Mouse (Mus musculus) midbrain, embryonic 16.5 days (tissue): Measurements from ENCODE around the gene Ice1. TPM values are rescaled to one million over a fixed set of nuclear protein-coding genes. Genes with fewer than 3 reads are reported as not detected.
A peak's percentile ranks its signal among the peaks of the same experiment; 100 is the strongest.

ENCODE experiments used
- ATAC-seq: fragments of 200-750 bp; cut with Nextera tagmentation; 2 replicates; pipeline ENCODE4 v1.8.0; 2017; ENCODE audit warnings: moderate TSS enrichment
- H3K27ac ChIP-seq: fragments of 300-500 bp; sonication (generic); 2 replicates; pipeline ENCODE4 v1.5.1; 2014; ENCODE audit warnings: mild to moderate bottlenecking, low read length, mixed read lengths
- H3K27me3 ChIP-seq: fragments of 300-500 bp; sonication (generic); 2 replicates; pipeline ENCODE4 v1.6.1; 2014; ENCODE audit warnings: low read depth, low read length, mixed read lengths; ENCODE audit not compliant: control insufficient read depth, insufficient read depth
- H3K36me3 ChIP-seq: fragments of 300-500 bp; sonication (generic); 2 replicates; pipeline ENCODE4 v1.6.1; 2014; ENCODE audit warnings: mild to moderate bottlenecking, low read length, moderate library complexity, mixed read lengths; ENCODE audit not compliant: control insufficient read depth, insufficient read depth
- H3K4me1 ChIP-seq: fragments of 300-500 bp; sonication (generic); 2 replicates; pipeline ENCODE4 v1.6.1; 2014; ENCODE audit warnings: mild to moderate bottlenecking, low read length, mixed read lengths; ENCODE audit not compliant: control insufficient read depth, insufficient read depth
- H3K4me2 ChIP-seq: fragments of 300-500 bp; sonication (generic); 2 replicates; pipeline ENCODE4 v1.6.1; 2014; ENCODE audit warnings: mild to moderate bottlenecking, low read length, mixed read lengths
- H3K4me3 ChIP-seq: fragments of 300-500 bp; sonication (generic); 2 replicates; pipeline ENCODE4 v1.5.1; 2014; ENCODE audit warnings: low read depth, mild to moderate bottlenecking, low read length, moderate library complexity, mixed read lengths
- H3K9ac ChIP-seq: fragments of 300-500 bp; sonication (generic); 2 replicates; pipeline ENCODE4 v1.6.1; 2014; ENCODE audit warnings: low read depth, low read length, mixed read lengths
- H3K9me3 ChIP-seq: fragments of 300-500 bp; sonication (generic); replicated peaks from 2 replicates; pipeline ENCODE4 v1.6.1; 2014; ENCODE audit warnings: mild to moderate bottlenecking, low read length, mixed read lengths; ENCODE audit not compliant: control insufficient read depth, poor library complexity, severe bottlenecking
- WGBS: fragments of 180-500 bp; shearing (Covaris S2); extraction: QIAGEN DNeasy Blood & Tissue Kit; methylation state at CpG from one replicate; pipeline ENCODE4 v1.1.7; 2014; 5-methylcytosine and 5-hydroxymethylcytosine counted together
- polyA plus RNA-seq: library from polyadenylated mRNA; unstranded; fragments of >200 nt; fragmentation: Nextera tagmentation; extraction: Ambion mirVana; gene quantifications from 2 replicates; pipeline ENCODE4 v1.2.1, GENCODE M21; 2015

Gene Ice1
- 35.1 and 38.2 TPM in 2 replicates for polyA plus RNA-seq

GRCm38 (mm10) chr13:70637282-70637661 lies at the start of gene Ice1:
TSS of gene Ice1 (minus strand) at chr13:70637634.
- Histone ChIP-seq H3K4me1 (peaks cover 26% of the 10 kb centered on the region), H3K36me3 (no peaks in the 10 kb centered on the region), H3K9ac (peak within 1 kb of the TSS; percentile 92), H3K4me3 (peak within 1 kb of the TSS; percentile 91), H3K27ac (peak within 1 kb of the TSS; percentile 93), H3K4me2 (peak within 1 kb of the TSS; percentile 83), H3K27me3 (peaks cover 2% of the 10 kb centered on the region; the same call in 1 of the 2 replicates), H3K9me3 (no peaks in the 10 kb centered on the region)
- 1% methylated on average over 35 of the region's 39 CpGs for WGBS
- peak; percentile 47 for ATAC-seq

- no peak overlapping the region for H3K4me2 ChIP-seq
- H3K9me3 ChIP-seq, result no peaks in the 10 kb centered on the region
- H3K4me1 ChIP-seq, result no peaks in the 10 kb centered on the region
- no peak for ATAC-seq
- no peak overlapping the region for H3K9ac ChIP-seq
- no peak overlapping the region for H3K4me3 ChIP-seq
- H3K36me3 ChIP-seq, result no peaks in the 10 kb centered on the region
- 60% methylated on average over 5 of the region's 5 CpGs for WGBS
- H3K27me3 ChIP-seq, result no peaks in the 10 kb centered on the region
- no peak overlapping the region for H3K27ac ChIP-seq
Measured at GRCm38 (mm10) chr13:70685825-70686224, 48.4 kb upstream of the Ice1 start.

GRCm38 (mm10) chr13:70684976-70685609 lies 47.7 kb upstream of the Ice1 start:
- H3K9me3 ChIP-seq, result no peaks in the 10 kb centered on the region
- H3K9ac ChIP-seq, result no peak overlapping the region
- H3K27ac ChIP-seq, result no peak overlapping the region
- H3K27me3 ChIP-seq, result no peaks in the 10 kb centered on the region
- WGBS, result 55% methylated on average over 7 of the region's 7 CpGs
- H3K36me3 ChIP-seq, result no peaks in the 10 kb centered on the region
- H3K4me3 ChIP-seq, result no peak overlapping the region
- H3K4me1 ChIP-seq, result no peaks in the 10 kb centered on the region
- peak; percentile 58; the same call in 1 of the 2 replicates for ATAC-seq
- no peak overlapping the region for H3K4me2 ChIP-seq

- Histone ChIP-seq H3K27ac (no peak overlapping the region), H3K9me3 (no peaks in the 10 kb centered on the region), H3K27me3 (no peaks in the 10 kb centered on the region), H3K4me1 (no peaks in the 10 kb centered on the region), H3K9ac (no peak overlapping the region), H3K36me3 (no peaks in the 10 kb centered on the region), H3K4me3 (no peak overlapping the region), H3K4me2 (no peak overlapping the region)
- WGBS, result 93% methylated on average over 7 of the region's 7 CpGs
- no peak for ATAC-seq
Measured at GRCm38 (mm10) chr13:70681411-70682183, 44.2 kb upstream of the Ice1 start.

GRCm38 (mm10) chr13:70680316-70680715 lies 42.9 kb upstream of the Ice1 start:
- H3K27ac ChIP-seq, result no peak overlapping the region
- no peak overlapping the region for H3K9ac ChIP-seq
- no peaks in the 10 kb centered on the region for H3K36me3 ChIP-seq
- H3K27me3 ChIP-seq, result no peaks in the 10 kb centered on the region
- no peaks in the 10 kb centered on the region for H3K4me1 ChIP-seq
- H3K9me3 ChIP-seq, result no peaks in the 10 kb centered on the region
- 95% methylated on average over 3 of the region's 3 CpGs for WGBS
- ATAC-seq, result no peak
- H3K4me2 ChIP-seq, result no peak overlapping the region
- no peak overlapping the region for H3K4me3 ChIP-seq

GRCm38 (mm10) chr13:70677689-70678088 lies 40.3 kb upstream of the Ice1 start:
- no peak for ATAC-seq
- Histone ChIP-seq H3K9ac (no peak overlapping the region), H3K4me2 (no peak overlapping the region), H3K36me3 (no peaks in the 10 kb centered on the region), H3K27me3 (no peaks in the 10 kb centered on the region), H3K4me3 (no peak overlapping the region), H3K4me1 (no peaks in the 10 kb centered on the region), H3K27ac (no peak overlapping the region), H3K9me3 (no peaks in the 10 kb centered on the region)
- WGBS, result 90% methylated on average over 5 of the region's 5 CpGs

- no peak overlapping the region for H3K4me2 ChIP-seq
- H3K9me3 ChIP-seq, result no peaks in the 10 kb centered on the region
- H3K9ac ChIP-seq, result no peak overlapping the region
- H3K4me3 ChIP-seq, result no peak overlapping the region
- H3K27ac ChIP-seq, result no peak overlapping the region
- ATAC-seq, result no peak
- H3K4me1 ChIP-seq, result no peaks in the 10 kb centered on the region
- WGBS, result 71% methylated on average over 20 of the region's 20 CpGs
- H3K36me3 ChIP-seq, result no peaks in the 10 kb centered on the region
- H3K27me3 ChIP-seq, result no peaks in the 10 kb centered on the region
Measured at GRCm38 (mm10) chr13:70676243-70677183, 39.1 kb upstream of the Ice1 start.

GRCm38 (mm10) chr13:70674998-70675397 lies 37.6 kb upstream of the Ice1 start:
- H3K27ac ChIP-seq, result no peak overlapping the region
- H3K4me2 ChIP-seq, result no peak overlapping the region
- no peaks in the 10 kb centered on the region for H3K27me3 ChIP-seq
- no peak for ATAC-seq
- no peaks in the 10 kb centered on the region for H3K4me1 ChIP-seq
- H3K4me3 ChIP-seq, result no peak overlapping the region
- H3K9ac ChIP-seq, result no peak overlapping the region
- H3K36me3 ChIP-seq, result no peaks in the 10 kb centered on the region
- H3K9me3 ChIP-seq, result no peaks in the 10 kb centered on the region
- WGBS, result 91% methylated on average over 10 of the region's 10 CpGs
